Mouse (Mus musculus) embryo, embryonic 11 days (tissue): ENCODE measurements around the gene Ankrd13d.
"Not testable (repeated sequence)": the region's sequence is repeated elsewhere in the genome, so short reads cannot be mapped to it uniquely, and the experiment has no call there.

Experiments used
- DNase-seq: peaks from one replicate; pipeline ENCODE4 v3.0.0-alpha.2; 2015

The Ankrd13d gene

DNA sequence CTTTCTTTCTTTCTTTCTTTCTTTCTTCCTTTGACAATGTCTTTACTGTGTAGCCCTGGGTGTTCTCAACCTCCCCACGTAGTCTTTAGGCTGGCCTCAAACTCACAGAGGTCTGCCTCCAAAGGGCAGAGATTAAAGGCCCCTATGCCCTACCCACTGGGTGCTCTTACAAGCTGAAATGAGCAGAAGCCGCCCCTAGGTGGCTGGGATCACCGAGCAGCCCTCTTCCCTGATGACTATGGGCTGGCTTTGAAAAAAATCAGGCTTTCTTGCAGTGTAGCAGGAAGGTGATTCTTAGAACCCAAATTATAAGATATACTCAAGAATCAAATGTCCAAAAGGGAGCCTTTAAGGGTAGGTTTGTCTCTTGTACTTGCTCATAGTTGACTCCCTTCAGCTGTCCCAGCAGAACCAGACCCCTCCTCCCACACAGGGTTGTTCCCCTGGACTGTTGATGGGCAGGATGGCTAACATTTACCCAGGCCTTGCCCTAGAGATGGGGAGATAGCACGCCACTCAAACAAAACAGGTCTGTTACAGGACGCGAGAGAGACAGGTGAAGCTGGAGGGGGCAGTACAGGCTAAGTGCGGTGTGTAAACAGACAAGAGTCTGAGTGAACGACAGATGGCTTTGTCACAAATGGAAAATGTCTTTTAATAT, 21.8 kb downstream of the Ankrd13d start:
- no peak for DNase-seq

DNA sequence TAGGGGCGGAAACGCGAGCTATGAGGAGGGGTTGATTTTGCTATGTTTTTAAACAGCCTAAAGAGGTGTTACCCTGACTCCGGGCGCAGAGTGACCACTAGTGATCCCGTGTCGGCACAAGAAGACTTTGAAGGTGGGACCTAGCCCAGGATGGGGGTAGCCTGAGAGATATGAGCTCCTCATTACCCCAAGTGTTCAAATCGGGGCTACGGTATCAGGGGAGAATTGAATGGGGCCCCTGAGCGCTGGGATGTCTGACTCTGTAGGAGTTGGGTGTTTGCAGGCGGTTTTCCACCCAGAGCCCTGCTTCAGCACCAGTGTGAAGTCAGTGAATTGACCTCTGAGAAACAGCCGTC, 25.1 kb downstream of the Ankrd13d start:
- DNase-seq: no peak

DNA sequence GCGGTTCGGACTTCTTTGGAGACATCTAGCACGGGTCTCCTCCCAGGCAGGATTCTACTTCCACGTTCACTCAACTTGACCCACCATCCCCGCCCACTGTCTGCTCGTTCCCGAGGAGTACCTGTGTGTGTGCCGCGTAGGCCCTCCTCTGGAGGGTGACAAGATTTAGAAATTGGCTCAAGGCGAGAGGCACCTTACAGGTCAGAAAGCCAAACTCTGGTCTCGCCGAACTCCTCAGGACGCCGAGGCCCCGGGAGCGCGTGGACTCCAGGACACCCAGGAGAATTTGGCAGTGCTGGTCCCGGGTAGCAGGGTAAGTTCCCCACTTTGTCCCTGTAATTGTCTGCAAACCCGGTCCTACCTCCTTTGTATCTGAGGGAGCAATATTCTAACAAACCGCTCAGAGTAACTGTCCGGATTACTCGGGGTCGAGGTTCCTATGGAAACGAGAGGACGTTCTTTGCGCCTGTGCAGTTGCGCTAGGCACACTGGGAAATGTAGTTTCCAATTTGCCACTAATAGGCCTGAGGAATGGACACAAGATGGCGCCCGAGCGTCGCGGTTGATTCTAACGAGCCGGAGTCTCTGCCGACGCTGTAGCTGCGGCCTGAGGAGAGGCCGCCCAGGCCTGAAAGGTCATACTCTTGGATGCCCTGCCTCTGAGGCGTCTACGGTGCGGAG, 25.6 kb downstream of the Ankrd13d start:
- DNase-seq: peak; percentile 98

DNA sequence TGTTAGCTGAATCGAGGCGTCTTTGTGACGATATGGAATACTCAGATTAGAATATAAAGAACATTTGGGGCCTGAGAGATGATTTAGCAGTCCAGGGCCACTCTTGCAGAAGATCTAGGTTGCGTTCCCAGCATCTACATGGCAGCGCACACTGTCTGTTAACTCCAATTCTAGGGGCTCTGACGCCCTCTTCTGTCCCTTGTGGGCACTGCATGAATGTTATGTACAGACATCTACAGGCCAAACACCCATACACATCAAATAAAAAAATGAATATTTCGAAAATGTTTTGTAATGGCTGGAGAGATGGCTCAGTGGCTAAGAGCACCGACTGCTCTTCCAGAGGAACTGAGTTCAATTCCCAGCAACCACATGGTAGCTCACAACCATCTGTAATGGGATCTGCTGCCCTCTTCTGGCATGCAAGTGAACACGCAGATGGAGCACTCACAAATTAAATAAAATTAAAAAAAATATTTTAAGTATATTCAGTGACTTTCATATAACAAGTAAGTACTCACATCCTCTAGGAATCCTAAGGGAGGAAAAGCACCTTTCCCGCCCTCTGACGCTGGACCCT, 27.3 kb downstream of the Ankrd13d start:
- DNase-seq: no peak

DNA sequence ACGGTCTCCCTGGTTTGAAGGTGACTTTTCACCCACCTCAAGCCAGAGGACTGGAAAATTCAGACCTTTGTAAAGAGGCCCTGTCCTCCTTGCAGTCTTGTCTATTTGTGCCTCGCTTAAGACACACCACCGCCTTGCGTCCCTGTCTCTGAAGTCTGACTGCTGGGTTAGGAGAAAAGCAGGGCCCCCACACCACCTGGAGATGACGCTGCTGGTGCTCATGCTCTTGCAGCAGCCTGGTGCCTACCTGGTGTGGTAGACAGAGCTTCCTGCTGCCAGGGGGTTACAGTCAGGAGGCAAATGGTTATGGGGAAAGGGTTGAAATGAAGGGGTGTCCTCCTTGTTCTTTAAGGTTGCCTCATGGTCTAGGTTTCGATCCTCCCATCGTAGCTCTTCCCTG, 28.7 kb downstream of the Ankrd13d start:
- no peak for DNase-seq

DNA sequence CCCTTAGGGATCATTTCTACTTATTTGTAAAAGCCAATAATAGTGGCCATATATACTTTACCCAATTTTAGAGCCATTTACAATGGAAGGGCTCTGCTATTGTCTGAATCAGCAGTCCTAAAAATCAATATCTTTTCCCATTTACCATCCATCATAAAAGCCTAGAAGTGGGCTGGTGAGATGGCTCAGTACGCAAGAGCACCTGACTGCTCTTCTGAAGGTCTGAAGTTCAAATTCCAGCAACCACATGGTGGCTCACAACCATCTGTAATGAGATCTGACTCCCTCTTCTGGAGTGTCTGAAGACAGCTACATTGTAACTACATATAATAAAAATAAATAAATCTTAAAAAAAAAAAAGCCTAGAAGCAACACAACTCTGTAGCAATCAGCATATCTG, 34.3 kb downstream of the Ankrd13d start:
- not testable (repeated sequence) for DNase-seq

DNA sequence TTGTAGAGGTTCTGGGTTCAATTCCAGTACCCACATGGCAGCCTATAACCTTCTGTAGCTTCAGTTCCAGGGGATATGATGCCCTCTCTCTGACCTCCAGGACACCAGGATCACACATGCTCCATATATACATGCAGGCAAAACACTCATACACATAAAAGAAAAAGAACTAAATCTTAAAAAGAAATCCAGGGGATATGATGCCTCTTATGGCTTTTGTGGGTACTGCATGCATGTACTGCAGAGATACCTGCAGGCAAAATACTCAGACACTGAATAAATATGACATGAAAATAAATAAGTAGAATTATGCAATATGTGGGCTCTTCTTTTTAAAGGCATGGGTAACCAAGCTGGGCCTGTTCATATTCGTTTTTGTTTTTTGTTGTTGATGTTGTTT, 35.9 kb downstream of the Ankrd13d start:
- no peak for DNase-seq

DNA sequence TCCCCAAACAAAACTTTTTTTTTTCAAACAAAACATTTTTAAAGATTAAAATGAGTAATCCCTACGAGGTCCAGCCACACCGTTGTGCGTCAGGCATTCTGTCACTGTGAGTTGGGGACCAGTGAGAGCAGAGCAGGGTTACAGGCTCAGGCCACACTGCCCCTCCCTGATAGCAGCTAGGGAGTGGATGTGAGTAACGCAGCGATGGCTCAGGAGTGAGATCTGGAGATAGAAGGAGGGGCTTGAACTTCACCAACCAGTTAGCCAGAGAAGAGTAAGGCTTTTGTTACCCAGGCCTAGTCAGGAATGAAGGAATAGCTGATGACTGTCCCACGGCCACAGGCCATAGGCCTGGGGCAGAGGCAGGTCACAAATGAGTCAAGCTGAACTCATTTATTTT, 38.2 kb downstream of the Ankrd13d start:
- DNase-seq: no peak

DNA sequence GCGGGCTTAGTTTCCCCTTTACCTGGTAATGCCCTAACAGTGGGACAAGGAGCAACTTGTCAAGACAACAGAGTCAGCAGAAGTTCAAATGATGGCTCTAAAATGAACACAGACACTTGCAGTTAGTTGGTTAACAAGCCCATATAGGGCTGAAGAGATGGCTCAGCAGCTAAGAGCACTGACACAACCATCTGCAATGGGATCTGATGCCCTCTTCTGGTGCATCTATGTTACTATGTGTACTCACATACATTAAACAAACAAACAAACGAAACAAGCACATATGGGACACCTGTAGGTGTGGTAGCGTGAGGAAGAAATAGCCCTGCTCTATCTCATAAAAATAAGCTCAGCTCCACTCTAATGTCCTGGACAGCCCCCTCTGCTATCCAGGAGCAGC, 40.5 kb downstream of the Ankrd13d start:
- DNase-seq: no peak

DNA sequence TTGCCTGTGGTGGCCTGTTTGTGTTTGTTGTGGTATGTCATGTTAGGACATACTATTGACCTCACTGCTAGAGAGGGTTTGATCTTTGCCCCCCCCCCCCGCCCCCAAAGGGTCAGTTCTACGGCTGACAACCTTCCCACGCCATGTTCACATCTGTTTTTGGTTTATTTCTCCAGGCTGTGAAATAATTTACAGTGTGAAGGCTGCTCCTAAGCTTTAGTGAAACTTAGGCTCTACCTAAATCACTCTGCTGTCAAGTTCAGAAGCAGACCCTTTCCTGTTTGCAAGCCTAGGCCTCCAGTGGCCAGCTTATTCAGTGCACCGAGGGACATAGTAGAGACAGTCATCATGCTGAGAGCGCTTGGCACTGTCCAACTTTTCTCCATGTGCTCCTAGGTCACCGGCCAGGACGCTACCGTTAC, 42.7 kb downstream of the Ankrd13d start:
- DNase-seq: peak; percentile 62

DNA sequence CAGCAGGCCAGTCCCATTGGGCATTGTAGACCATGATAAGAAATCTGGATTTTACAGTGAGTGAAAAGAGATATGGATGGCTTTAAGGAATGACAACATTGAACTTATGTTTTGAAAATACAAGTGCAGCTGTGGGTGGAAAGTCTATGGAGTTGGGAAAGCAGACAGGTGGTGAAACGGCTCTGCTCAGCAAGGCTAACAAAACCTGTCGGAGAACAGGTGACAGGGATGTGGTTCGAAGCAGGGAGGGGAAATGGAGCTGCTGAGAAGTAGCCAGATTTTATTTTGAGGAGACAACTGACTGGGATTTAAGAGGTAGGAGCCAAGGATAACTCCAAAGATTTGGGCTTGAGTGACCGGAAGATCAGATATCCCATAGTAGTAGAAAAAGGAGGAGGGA, 48.4 kb downstream of the Ankrd13d start:
- DNase-seq: no peak

DNA sequence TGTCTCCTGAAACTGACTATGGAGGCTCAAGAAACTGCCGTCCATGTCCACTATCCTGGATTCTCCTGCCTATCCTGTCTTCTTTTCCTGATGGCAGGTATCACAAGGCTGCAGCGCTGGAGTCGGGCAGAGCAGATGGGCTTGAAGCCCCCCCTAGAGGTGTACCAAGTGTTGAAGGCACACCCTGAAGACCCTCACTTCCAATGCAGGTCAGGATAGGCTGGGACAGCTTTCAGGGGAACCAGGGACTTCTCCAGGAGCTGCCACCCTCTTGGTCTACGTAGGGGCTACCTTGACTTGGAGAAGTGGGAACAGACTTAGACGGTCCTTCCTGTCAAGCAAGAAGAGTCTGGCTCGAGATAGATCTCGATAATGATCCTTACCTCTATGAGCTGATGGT, 50.3 kb downstream of the Ankrd13d start:
- no peak for DNase-seq

DNA sequence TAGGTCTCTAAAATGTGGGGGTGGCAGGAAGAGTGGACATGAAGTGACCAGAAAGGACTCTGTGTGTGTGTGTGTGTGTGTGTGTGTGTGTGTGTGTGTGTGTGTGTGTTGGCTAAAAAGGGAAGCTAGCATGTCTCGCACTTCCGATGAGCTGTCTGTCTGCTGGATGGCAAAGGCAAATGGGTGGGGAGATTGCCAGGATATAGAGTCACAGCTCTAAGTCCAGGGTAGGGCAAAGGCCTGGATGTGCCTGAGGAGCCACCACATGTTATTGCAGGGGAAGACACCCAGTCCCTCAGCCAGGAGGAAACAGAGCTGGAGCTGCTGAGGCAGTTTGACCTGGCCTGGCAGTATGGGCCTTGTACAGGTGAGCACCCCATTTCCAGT, 50.8 kb downstream of the Ankrd13d start:
- DNase-seq: no peak

DNA sequence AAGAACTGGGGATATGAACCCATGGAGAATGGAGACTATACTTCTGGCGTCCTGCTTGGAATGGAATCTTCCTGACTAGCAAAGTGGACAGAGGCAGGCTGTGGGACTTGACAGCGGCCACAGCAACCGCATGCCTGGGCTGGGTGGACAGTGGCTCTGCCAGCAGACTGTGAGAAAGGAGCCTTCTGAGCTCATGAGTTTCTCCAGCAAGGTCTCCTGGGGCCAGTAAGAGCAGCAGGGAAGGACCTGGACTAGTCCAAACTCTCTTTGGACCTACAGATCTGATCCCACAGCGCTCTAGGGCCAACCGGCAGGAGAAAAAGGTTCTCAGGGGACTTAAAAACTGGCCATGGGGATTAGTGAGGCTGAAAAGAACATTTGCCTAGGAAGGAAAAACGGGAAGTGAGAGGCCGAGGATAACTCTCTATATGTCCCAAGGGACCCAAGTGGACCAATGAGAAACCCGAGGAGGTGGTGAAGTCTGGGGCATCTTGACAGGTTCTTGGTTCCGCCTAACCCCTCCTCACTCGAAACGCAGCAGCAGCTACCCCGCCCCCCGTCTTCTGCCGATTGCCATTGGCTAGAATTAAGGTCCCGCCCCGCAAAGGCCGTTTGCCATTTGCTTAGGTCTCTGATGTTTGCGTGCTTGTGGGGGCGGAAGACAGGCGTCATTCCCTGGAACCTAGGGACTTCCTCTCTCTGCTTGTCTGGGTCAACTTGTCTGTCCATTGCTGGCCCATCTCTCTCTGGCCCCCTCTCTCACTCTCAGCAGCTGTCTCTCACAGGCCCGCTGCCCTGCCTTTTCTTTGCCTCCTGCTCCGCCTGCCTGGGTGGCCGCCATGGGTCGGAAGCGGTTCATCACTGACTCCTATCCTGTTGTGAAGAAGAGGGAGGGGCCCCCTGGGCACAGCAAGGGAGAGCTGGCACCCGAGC, 51.4 kb downstream of the Ankrd13d start, which contains the start of gene Pold4:
Pold4 (plus strand) TSS at position 647 of the 933 bp plus-strand sequence.
- peak; percentile 95 for DNase-seq

DNA sequence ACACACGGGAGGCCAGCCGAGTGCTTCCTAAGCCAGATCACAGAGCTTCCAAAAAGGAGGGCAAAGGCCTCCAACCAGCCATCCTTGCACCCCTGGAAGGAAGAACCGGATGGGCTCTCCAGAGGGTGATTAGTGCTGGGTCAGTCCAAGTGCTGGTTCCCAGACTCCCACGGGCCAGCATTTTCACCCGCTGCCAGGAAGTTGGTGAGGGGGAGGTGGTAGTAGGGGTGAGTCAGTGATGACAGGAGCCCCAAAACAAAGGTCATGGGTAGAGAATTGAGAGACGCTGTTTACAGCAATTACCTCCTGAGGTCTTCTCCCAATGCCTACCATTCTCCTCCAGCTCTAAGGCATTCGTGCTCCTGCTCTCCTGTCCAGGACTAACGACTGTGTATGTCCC, 52.5 kb downstream of the Ankrd13d start:
- DNase-seq: no peak

DNA sequence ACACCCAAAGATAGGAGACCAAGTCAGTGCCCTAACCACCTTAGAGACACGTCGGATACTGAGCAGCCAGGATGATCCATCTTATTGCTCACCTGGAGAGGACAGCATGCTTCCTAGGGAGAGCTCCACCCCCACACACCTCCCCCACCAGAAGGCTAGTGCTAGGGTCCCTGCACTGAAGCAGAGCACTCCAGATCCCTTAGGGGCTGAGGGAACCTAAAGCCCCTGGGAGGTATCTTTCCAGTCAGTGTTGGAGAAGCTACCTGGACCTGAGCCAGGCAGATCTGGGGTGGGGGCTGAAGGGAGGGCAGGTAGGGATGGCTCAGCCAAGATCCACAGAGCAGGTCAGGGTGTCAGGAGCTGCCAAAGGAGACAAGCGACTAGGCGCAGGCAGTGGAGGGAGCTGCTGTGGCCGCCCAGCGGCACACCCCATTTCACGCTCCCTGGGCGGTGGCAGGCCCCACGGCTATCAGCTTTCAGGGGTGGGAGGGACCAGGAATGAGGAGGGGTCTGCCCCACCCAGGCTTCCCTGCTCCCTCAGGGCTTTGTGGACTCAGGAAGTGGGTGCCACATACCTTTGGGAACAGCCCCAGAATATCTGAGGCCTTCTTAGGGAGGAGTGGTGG, 53.4 kb downstream of the Ankrd13d start:
- DNase-seq: no peak

DNA sequence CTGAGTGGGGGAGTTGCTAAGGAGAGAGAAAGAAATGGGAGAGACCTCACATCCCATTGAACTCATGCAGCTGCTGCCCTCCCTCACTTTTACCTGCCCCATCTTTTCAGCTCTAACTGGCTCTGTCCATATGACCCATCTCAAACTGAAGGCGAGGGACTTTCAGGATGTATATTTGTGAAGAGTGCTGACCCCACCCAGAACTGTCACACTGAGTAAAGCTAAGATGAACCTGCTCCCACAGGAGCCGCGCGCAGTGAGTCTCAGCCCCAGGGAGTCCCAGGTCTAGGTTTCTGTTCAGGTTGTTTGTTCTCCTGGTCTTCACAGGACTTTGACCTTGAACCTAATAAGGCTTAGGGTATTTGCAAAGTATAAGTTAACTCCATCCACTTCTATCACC, 54.0 kb downstream of the Ankrd13d start:
- no peak for DNase-seq

DNA sequence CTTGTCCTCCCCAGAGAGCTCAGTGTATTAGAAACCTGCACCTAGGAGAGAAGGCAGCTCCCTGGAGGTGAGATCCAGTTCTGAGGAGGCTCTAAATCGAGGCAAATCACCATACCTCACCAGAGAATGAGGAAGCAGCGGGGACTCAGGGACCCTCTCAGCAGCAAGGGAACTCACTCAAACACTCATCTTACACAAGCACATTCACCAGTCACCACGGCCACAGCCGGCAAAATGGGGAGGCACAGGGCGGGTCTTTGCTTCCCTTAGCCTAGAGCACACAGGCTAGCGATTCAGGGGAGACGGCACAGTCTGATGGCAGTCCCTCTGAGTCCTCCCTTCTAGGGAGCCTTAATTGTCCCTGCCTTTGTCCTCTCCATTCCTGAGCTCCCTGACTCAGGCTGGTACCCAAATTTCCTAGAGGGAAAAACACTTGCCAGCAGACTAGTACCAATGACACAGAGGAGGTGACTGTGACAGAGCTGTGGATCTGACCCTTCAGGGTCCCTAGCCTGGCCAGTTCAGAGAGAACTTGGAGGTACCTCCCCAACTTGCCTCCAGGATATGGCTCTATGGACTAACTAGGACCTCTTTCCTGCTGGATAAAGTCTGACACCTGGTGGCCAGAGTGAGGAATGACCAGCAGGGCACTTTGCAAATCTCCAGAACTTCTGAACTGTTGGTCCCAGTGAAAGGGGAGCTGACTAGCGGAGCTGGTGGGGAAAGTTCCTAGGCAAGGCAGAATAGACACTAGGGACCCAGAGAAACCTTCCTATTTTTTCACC, 54.9 kb downstream of the Ankrd13d start:
- DNase-seq: peak; percentile 86

DNA sequence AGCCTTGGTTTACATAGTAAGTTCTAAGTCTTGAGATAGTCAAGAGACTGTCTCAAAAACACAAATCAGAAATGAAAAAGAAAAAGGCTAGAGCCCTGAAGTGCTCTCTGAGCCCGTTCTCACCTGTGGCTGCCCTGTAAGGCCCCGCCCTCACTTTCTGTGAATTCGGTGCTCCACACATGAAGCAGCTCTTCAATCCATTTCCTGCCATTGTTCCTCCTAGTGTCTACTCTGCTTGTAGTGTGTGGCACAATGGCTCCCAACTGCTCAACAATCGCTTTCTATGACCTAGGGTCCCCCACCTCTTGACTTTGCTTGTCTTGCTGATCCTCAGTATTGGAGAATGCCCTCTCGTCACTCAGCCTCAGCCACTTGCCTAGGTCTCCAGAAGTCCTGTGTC, 55.5 kb downstream of the Ankrd13d start:
- DNase-seq: no peak

DNA sequence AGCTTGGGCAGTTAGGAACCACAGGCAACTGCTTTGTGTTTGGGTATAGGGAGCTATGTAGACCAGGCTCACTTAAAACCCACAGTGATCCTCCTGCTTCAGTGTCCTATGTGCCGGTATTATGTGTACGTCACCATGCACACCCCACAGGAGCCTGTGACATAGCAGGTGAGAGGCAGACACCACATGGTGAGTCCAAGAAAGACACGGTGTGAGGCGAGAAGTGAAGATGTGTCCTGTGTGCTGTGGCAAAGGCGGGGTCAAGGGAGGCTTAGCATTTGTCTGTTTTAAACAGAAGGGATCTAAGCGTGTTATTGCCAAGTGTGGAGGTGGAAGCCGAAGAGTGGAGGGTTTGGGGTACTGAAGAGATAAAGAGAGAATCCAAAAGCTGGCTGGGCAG, 56.2 kb downstream of the Ankrd13d start:
- no peak for DNase-seq

DNA sequence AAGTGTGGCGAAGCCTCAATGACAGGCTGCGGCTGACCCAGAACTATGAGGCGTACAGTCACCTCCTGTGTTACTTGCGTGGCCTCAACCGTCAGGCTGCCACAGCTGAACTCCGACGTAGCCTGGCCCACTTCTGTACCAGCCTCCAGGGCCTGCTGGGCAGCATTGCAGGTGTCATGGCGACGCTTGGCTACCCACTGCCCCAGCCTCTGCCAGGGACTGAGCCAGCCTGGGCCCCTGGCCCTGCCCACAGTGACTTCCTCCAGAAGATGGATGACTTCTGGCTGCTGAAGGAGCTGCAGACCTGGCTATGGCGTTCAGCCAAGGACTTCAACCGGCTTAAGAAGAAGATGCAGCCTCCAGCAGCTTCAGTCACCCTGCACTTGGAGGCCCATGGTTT, 60.8 kb downstream of the Ankrd13d start:
- no peak for DNase-seq
